Mouse (Mus musculus) ES-Bruce4 (cell line): ENCODE data around the gene Ctnnbl1.

Source experiments
- CTCF ChIP-seq: IDR thresholded peaks from one replicate; pipeline ENCODE4 v1.8.1; 2011; ENCODE audit warnings: low read depth, low read length
- POLR2A ChIP-seq: IDR thresholded peaks from one replicate; pipeline ENCODE4 v1.8.1; 2011; ENCODE audit warnings: low read length; ENCODE audit not compliant: insufficient read depth

- no peak for TF ChIP-seq CTCF
- TF ChIP-seq POLR2A: no peak
Observed at GRCm38 (mm10) chr2:157766591-157766990, 29.4 kb downstream of the Ctnnbl1 start.
